Mouse (Mus musculus): ENCODE measurements at regions not wholly inside any gene's neighbourhood (a gene's known extent, or its start where the extent isn't known, plus 50 kb on each side); places are given as distances from the start of the nearest gene placed in this dataset.

GRCm38 (mm10) chr13:63980012-63980691, 108.9 kb downstream of the Hsd17b3 start:
- no peak overlapping the region for H3K9ac ChIP-seq (replicated peaks)
- no peaks in the 10 kb centered on the region for H3K9me3 ChIP-seq
- 2% methylated on average over 7 of the region's 7 CpGs for WGBS
- peak overlapping the region; percentile 39; the same call in 1 of the 2 replicates for H3K27ac ChIP-seq (replicated peaks)
- peak overlapping the region; percentile 13 for H3K4me2 ChIP-seq (replicated peaks)
- H3K27me3 ChIP-seq = peaks cover 44% of the 10 kb centered on the region
- no peaks in the 10 kb centered on the region for H3K36me3 ChIP-seq
- H3K4me1 ChIP-seq = peaks cover 23% of the 10 kb centered on the region
- H3K4me3 ChIP-seq = no peak overlapping the region
- ATAC-seq (ENCODE audit: low FRiP score, low read depth) = peak; percentile 81

- Histone ChIP-seq H3K36me3 (no peaks in the 10 kb centered on the region), H3K9me3 (no peaks in the 10 kb centered on the region), H3K4me1 (peaks cover 17% of the 10 kb centered on the region), H3K4me3 (no peak overlapping the region), H3K4me2 (replicated peaks) (0 out of 2 replicates have a peak overlapping the region, but pooled peaks have one; percentile 13), H3K27me3 (peaks cover 44% of the 10 kb centered on the region), H3K9ac (replicated peaks) (no peak overlapping the region), H3K27ac (replicated peaks) (no peak overlapping the region)
- ATAC-seq (ENCODE audit: low FRiP score, low read depth) = no peak
- 11% methylated on average over 1 of the region's 1 CpGs for WGBS
Observed at GRCm38 (mm10) chr13:63979581-63979980, 109.4 kb downstream of the Hsd17b3 start.

- Histone ChIP-seq H3K9ac (replicated peaks) (no peak overlapping the region), H3K36me3 (no peaks in the 10 kb centered on the region), H3K4me3 (no peak overlapping the region), H3K27ac (replicated peaks) (no peak overlapping the region), H3K9me3 (no peaks in the 10 kb centered on the region), H3K27me3 (no peaks in the 10 kb centered on the region), H3K4me2 (replicated peaks) (no peak overlapping the region), H3K4me1 (no peaks in the 10 kb centered on the region)
- WGBS = 67% methylated on average over 2 of the region's 2 CpGs
- ATAC-seq (ENCODE audit: low FRiP score, low read depth) = no peak
Observed at GRCm38 (mm10) chr13:63969907-63970306, 119.1 kb downstream of the Hsd17b3 start.

GRCm38 (mm10) chr13:63968623-63969022, 120.4 kb downstream of the Hsd17b3 start:
- Histone ChIP-seq H3K4me1 (no peaks in the 10 kb centered on the region), H3K27ac (replicated peaks) (no peak overlapping the region), H3K4me3 (no peak overlapping the region), H3K36me3 (no peaks in the 10 kb centered on the region), H3K27me3 (no peaks in the 10 kb centered on the region), H3K4me2 (replicated peaks) (no peak overlapping the region), H3K9me3 (no peaks in the 10 kb centered on the region), H3K9ac (replicated peaks) (no peak overlapping the region)
- 49% methylated on average over 3 of the region's 3 CpGs for WGBS
- ATAC-seq (ENCODE audit: low FRiP score, low read depth) = no peak

GRCm38 (mm10) chr13:63957098-63957497, 131.9 kb downstream of the Hsd17b3 start:
- Histone ChIP-seq H3K36me3 (no peaks in the 10 kb centered on the region), H3K27ac (replicated peaks) (no peak overlapping the region), H3K4me1 (no peaks in the 10 kb centered on the region), H3K4me2 (replicated peaks) (no peak overlapping the region), H3K9ac (replicated peaks) (no peak overlapping the region), H3K4me3 (no peak overlapping the region), H3K27me3 (peaks cover 38% of the 10 kb centered on the region), H3K9me3 (no peaks in the 10 kb centered on the region)
- WGBS = 83% methylated on average over 5 of the region's 5 CpGs
- ATAC-seq (ENCODE audit: low FRiP score, low read depth) = no peak

GRCm38 (mm10) chr13:63954305-63954704, 134.7 kb downstream of the Hsd17b3 start:
- H3K4me3 ChIP-seq = no peak overlapping the region
- H3K27ac ChIP-seq (replicated peaks) = no peak overlapping the region
- WGBS = 93% methylated on average over 2 of the region's 2 CpGs
- H3K9ac ChIP-seq (replicated peaks) = no peak overlapping the region
- ATAC-seq (ENCODE audit: low FRiP score, low read depth) = no peak
- H3K4me2 ChIP-seq (replicated peaks) = no peak overlapping the region
- no peaks in the 10 kb centered on the region for H3K4me1 ChIP-seq
- peaks cover 66% of the 10 kb centered on the region for H3K27me3 ChIP-seq
- H3K36me3 ChIP-seq = no peaks in the 10 kb centered on the region
- H3K9me3 ChIP-seq = no peaks in the 10 kb centered on the region

- Histone ChIP-seq H3K9me3 (no peaks in the 10 kb centered on the region), H3K4me3 (no peak overlapping the region), H3K4me1 (no peaks in the 10 kb centered on the region), H3K4me2 (replicated peaks) (no peak overlapping the region), H3K36me3 (no peaks in the 10 kb centered on the region), H3K27me3 (peaks cover 87% of the 10 kb centered on the region), H3K27ac (replicated peaks) (no peak overlapping the region), H3K9ac (replicated peaks) (no peak overlapping the region)
- no peak for ATAC-seq (ENCODE audit: low FRiP score, low read depth)
- WGBS = 57% methylated on average over 9 of the region's 9 CpGs
Observed at GRCm38 (mm10) chr13:63951922-63952734, 136.9 kb downstream of the Hsd17b3 start.

GRCm38 (mm10) chr13:63951136-63951535, 136.1 kb downstream of the Ercc6l2 start:
- Histone ChIP-seq H3K27ac (replicated peaks) (no peak overlapping the region), H3K27me3 (peaks cover 89% of the 10 kb centered on the region)
- no peak for ATAC-seq (ENCODE audit: low FRiP score, low read depth)

More at GRCm38 (mm10) chr13:63951136-63951535, 136.1 kb downstream of the Ercc6l2 start:
- Histone ChIP-seq H3K9me3 (no peaks in the 10 kb centered on the region), H3K4me3 (no peak overlapping the region), H3K4me2 (replicated peaks) (no peak overlapping the region), H3K9ac (replicated peaks) (no peak overlapping the region), H3K4me1 (no peaks in the 10 kb centered on the region), H3K36me3 (no peaks in the 10 kb centered on the region)
- WGBS = 68% methylated on average over 8 of the region's 8 CpGs
